32 mouse cellular contexts compared by ENCODE assay signal in the genomic region with DNA sequence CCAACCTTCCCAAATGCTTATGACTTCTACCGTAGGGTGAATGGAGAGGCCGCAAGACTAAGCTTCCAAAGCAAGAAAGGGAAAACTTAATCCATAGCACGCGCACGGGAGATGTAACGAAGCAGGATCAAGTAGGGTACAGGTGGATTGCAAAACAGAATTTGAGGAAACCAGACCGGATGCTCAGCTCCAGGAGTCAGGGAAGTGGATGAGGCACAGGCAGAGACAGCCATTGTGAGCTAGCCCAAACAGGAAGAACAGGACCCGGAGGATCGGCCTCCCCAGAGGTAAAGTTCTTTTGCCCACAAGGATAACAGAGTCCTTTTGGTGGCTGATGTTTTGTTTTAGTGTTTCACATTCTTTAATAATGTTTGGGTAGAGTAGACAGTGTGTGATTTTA.
"Had no signal": no experiment of that assay in that cellular context is flagged by ENCODE, and none has a peak within 500 bp of the region (broad histone marks: within the 10 kb centered on the region; RNA-seq: fewer than 3 reads in every experiment).

No protein-coding gene starts in this region.

- H3K27ac ChIP-seq: limb, embryonic 10.5 days; limb, embryonic 12.5 days; limb, embryonic 13.5 days; limb, embryonic 15.5 days; liver, embryonic 12.5 days; liver, embryonic 13.5 days; liver, embryonic 14.5 days; liver, embryonic 15.5 days; lung, embryonic 15.5 days; macrophage; midbrain, embryonic 10.5 days; midbrain, embryonic 12.5 days; midbrain, embryonic 13.5 days; midbrain, embryonic 15.5 days; neural tube, embryonic 12.5 days had no signal

- H3K9ac ChIP-seq: limb, embryonic 12.5 days; limb, embryonic 13.5 days; limb, embryonic 15.5 days; liver, embryonic 12.5 days; liver, embryonic 13.5 days; liver, embryonic 14.5 days; liver, embryonic 15.5 days; liver, postnatal 0 days; lung, embryonic 14.5 days; lung, embryonic 15.5 days; midbrain, embryonic 12.5 days; midbrain, embryonic 13.5 days; midbrain, embryonic 15.5 days; neural tube, embryonic 12.5 days had no signal

- H3K36me3 ChIP-seq: limb, embryonic 10.5 days; limb, embryonic 12.5 days; limb, embryonic 13.5 days; limb, embryonic 15.5 days; liver, embryonic 12.5 days; liver, embryonic 13.5 days; liver, embryonic 15.5 days; lung, embryonic 15.5 days; midbrain, embryonic 10.5 days; midbrain, embryonic 12.5 days; midbrain, embryonic 13.5 days; midbrain, embryonic 15.5 days; neural tube, embryonic 12.5 days had no signal

- H3K9me3 ChIP-seq: limb, embryonic 10.5 days; limb, embryonic 12.5 days; limb, embryonic 13.5 days; limb, embryonic 15.5 days; liver, embryonic 12.5 days; liver, embryonic 13.5 days; liver, embryonic 15.5 days; lung, embryonic 15.5 days; megakaryocyte, embryonic 14.5 days; midbrain, embryonic 10.5 days; midbrain, embryonic 12.5 days; midbrain, embryonic 13.5 days; midbrain, embryonic 15.5 days; neural tube, embryonic 12.5 days had no signal

- DNase-seq: left cerebral cortex, postnatal 4 days; liver; liver, embryonic 13.5 days; liver, postnatal 0 days; lung, adult 18-20 months; lung, adult 2 months; lung, embryonic 14.5 days; lung, postnatal 10 days; lung, postnatal 14 days; lung, postnatal 36 days; lung, postnatal 4 days; midbrain, embryonic 14.5 days had no signal

- H3K4me3 ChIP-seq: limb, embryonic 10.5 days; limb, embryonic 12.5 days; limb, embryonic 13.5 days; limb, embryonic 15.5 days; liver, embryonic 12.5 days; liver, embryonic 13.5 days; liver, embryonic 15.5 days; lung, embryonic 15.5 days; megakaryocyte, embryonic 14.5 days; midbrain, embryonic 10.5 days; midbrain, embryonic 12.5 days; midbrain, embryonic 13.5 days; midbrain, embryonic 15.5 days; myocyte; neural tube, embryonic 12.5 days had no signal

- H3K4me2 ChIP-seq: limb, embryonic 12.5 days; limb, embryonic 13.5 days; limb, embryonic 15.5 days; liver, embryonic 11.5 days; liver, embryonic 12.5 days; liver, embryonic 13.5 days; liver, embryonic 15.5 days; lung, embryonic 14.5 days; lung, embryonic 15.5 days; midbrain, embryonic 11.5 days; midbrain, embryonic 12.5 days; midbrain, embryonic 13.5 days; midbrain, embryonic 15.5 days; neural tube, embryonic 12.5 days had no signal

- H3K4me1 ChIP-seq: limb, embryonic 12.5 days; limb, embryonic 13.5 days; limb, embryonic 15.5 days; lung, embryonic 15.5 days; megakaryocyte, embryonic 14.5 days; midbrain, embryonic 10.5 days; midbrain, embryonic 12.5 days; midbrain, embryonic 13.5 days; midbrain, embryonic 15.5 days; neural tube, embryonic 12.5 days had no signal

- ATAC-seq: liver, embryonic 12.5 days; liver, postnatal 0 days; lung, postnatal 0 days; midbrain, embryonic 13.5 days; midbrain, embryonic 15.5 days; midbrain, embryonic 16.5 days had no signal

- H3K27me3 ChIP-seq: limb, embryonic 12.5 days; limb, embryonic 13.5 days; limb, embryonic 15.5 days; liver, embryonic 12.5 days; liver, embryonic 13.5 days; liver, embryonic 15.5 days; lung, embryonic 15.5 days; megakaryocyte, embryonic 14.5 days; midbrain, embryonic 12.5 days; midbrain, embryonic 13.5 days; midbrain, embryonic 15.5 days; neural tube, embryonic 12.5 days had no signal
